Mouse (Mus musculus) testis, adult 2 months (tissue): ENCODE data around the gene Cracr2a. TPM values are rescaled to one million over a fixed set of nuclear protein-coding genes. Genes with fewer than 3 reads are reported as not detected.

Experiments used
- H3K27ac ChIP-seq: fragments of 200-500 bp; 2 replicates; pipeline ENCODE4 v1.5.1; 2012; ENCODE audit warnings: low read depth, low read length; ENCODE audit not compliant: control insufficient read depth, insufficient read depth
- H3K27me3 ChIP-seq: fragments of 200-500 bp; 2 replicates; pipeline ENCODE4 v1.6.1; 2012; ENCODE audit warnings: mild to moderate bottlenecking, low read length, moderate library complexity; ENCODE audit not compliant: control insufficient read depth, insufficient read depth
- H3K36me3 ChIP-seq: fragments of 200-500 bp; 2 replicates; pipeline ENCODE4 v1.6.1; 2012; ENCODE audit warnings: mild to moderate bottlenecking, low read length; ENCODE audit not compliant: control insufficient read depth, insufficient read depth
- H3K4me1 ChIP-seq: fragments of 200-500 bp; 2 replicates; pipeline ENCODE4 v1.6.1; 2012; ENCODE audit warnings: low read length; ENCODE audit not compliant: control insufficient read depth, insufficient read depth
- H3K4me3 ChIP-seq: fragments of 200-500 bp; 2 replicates; pipeline ENCODE4 v1.5.1; 2012; ENCODE audit warnings: low read depth, mild to moderate bottlenecking, low read length, moderate library complexity, mixed read lengths; ENCODE audit not compliant: control insufficient read depth
- CTCF ChIP-seq: fragments of 200-500 bp; IDR thresholded peaks from 2 replicates; pipeline ENCODE4 v1.5.1; 2012; ENCODE audit warnings: low read depth, mild to moderate bottlenecking, inconsistent platforms, low read length, moderate library complexity; ENCODE audit not compliant: control insufficient read depth, insufficient read depth, insufficient replicate concordance
- POLR2A ChIP-seq: fragments of 200-500 bp; IDR thresholded peaks from 2 replicates; pipeline ENCODE4 v1.6.1; 2012; ENCODE audit warnings: low read depth, mild to moderate bottlenecking, inconsistent platforms, low read length, moderate library complexity; ENCODE audit not compliant: control insufficient read depth
- polyA plus RNA-seq: library from polyadenylated mRNA; depleted of rRNA; stranded (reverse); fragments of >200 nt; gene quantifications from 2 replicates; pipeline ENCODE4 v1.2.3, GENCODE M21; 2012

The Cracr2a gene
- polyA plus RNA-seq, 1 experiment = 0.46 TPM

- H3K27ac ChIP-seq = no peak overlapping the region
- no peak overlapping the region for H3K4me3 ChIP-seq
- no peaks in the 10 kb centered on the region for H3K27me3 ChIP-seq
- H3K4me1 ChIP-seq = no peaks in the 10 kb centered on the region
- TF ChIP-seq CTCF = no peak
- no peak for TF ChIP-seq POLR2A
- H3K36me3 ChIP-seq = no peaks in the 10 kb centered on the region
Measured at GRCm38 (mm10) chr6:127530206-127530605, 30.9 kb upstream of the Cracr2a start.

- H3K27ac ChIP-seq = no peak overlapping the region
- H3K36me3 ChIP-seq = no peaks in the 10 kb centered on the region
- no peaks in the 10 kb centered on the region for H3K27me3 ChIP-seq
- no peaks in the 10 kb centered on the region for H3K4me1 ChIP-seq
- TF ChIP-seq CTCF (no peak), POLR2A (no peak)
- H3K4me3 ChIP-seq = no peak overlapping the region
Measured at GRCm38 (mm10) chr6:127531412-127532205, 29.5 kb upstream of the Cracr2a start.

DNA sequence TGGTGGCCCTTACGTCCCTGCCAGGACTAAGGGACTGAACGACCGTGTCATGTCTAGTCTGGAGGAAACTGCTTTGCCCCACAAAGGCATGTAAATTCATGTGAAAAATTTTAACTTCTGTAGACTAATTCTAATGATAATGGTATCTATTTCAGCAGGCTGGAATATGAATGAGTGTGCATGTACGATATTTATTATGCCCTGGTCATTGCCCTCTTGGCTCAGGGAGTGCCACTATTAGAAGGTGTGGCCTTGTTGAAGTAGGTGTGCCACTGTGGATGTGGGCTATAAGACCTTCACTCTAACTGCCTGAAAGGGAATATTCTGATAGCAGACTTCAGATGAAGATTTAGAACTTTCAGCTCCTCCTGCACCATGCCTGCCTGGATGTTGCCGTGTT is 28.8 kb upstream of the Cracr2a start:
- H3K4me1 ChIP-seq = no peaks in the 10 kb centered on the region
- no peaks in the 10 kb centered on the region for H3K36me3 ChIP-seq
- no peak overlapping the region for H3K27ac ChIP-seq
- no peak overlapping the region for H3K4me3 ChIP-seq
- no peaks in the 10 kb centered on the region for H3K27me3 ChIP-seq
- TF ChIP-seq CTCF (no peak), POLR2A (no peak)

DNA sequence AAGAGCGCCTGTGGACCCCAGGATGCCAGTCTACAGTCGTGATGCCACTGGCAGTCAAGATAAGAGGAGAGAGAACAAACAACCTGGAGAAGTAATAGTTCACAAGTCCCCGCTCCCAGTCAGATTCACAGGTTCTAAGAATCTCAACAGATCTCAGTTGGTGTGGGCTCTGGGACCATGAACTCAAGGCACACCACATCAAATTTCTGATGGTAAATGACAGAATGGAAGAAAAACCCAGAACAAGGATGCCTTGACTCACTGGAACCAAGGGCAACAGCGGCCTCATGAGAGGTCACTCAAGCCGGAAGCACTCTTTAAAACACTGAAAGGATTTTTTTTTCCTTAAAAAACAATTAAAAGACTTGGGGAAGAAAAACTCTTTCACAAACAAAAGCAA is 27.4 kb upstream of the Cracr2a start:
- H3K4me1 ChIP-seq = no peaks in the 10 kb centered on the region
- no peaks in the 10 kb centered on the region for H3K36me3 ChIP-seq
- H3K4me3 ChIP-seq = no peak overlapping the region
- TF ChIP-seq CTCF (no peak), POLR2A (no peak)
- no peak overlapping the region for H3K27ac ChIP-seq
- H3K27me3 ChIP-seq = no peaks in the 10 kb centered on the region

DNA sequence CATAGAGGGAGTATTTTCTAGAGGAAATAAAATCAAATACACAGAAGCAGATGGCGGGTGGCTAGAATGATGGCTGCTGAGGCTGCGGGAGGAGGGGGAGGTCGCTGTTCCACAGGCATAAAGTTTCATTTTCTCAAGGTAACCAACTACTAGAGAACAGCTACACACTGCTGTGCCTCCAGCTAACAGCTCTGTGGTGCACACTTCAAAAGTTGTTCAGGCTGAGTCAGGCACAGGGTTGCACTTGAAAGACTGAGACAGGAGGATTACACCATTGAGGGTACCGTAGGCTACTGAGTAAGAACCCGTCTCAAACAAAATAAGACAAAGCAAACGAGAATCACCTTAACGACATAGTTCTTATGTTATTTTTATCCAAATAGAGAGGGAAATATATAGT is 24.1 kb upstream of the Cracr2a start:
- no peaks in the 10 kb centered on the region for H3K27me3 ChIP-seq
- TF ChIP-seq POLR2A = no peak
- no peak for TF ChIP-seq CTCF
- no peaks in the 10 kb centered on the region for H3K36me3 ChIP-seq
- H3K4me3 ChIP-seq = no peak overlapping the region
- peaks cover 5% of the 10 kb centered on the region for H3K4me1 ChIP-seq
- H3K27ac ChIP-seq = no peak overlapping the region

- no peak for TF ChIP-seq POLR2A
- TF ChIP-seq CTCF = no peak
- H3K4me3 ChIP-seq = no peak overlapping the region
- no peaks in the 10 kb centered on the region for H3K27me3 ChIP-seq
- no peak overlapping the region for H3K27ac ChIP-seq
- H3K36me3 ChIP-seq = no peaks in the 10 kb centered on the region
- peaks cover 14% of the 10 kb centered on the region for H3K4me1 ChIP-seq
Measured at GRCm38 (mm10) chr6:127538118-127538517, 23.0 kb upstream of the Cracr2a start.

DNA sequence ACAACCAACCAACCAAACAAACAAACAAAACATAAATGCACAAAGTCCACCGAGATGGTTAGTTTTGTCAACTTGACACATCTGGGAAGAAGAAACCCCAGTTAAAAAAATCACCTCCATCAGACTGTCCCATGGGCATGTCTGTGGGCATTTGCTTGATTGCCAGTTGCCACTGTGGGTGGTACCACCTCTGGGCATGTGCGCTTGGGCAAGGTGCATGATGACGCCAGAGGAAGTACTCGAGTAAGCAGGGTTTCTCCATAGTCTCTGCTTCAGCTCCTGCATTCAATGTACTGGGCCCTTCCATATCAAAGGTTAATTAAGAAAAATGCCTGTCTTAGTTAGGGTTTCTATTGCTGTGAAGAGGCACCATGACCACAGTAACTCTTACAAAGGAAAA is 21.9 kb upstream of the Cracr2a start:
- H3K27me3 ChIP-seq = no peaks in the 10 kb centered on the region
- H3K27ac ChIP-seq = no peak overlapping the region
- H3K4me1 ChIP-seq = peaks cover 14% of the 10 kb centered on the region
- TF ChIP-seq CTCF = no peak
- no peak for TF ChIP-seq POLR2A
- no peak overlapping the region for H3K4me3 ChIP-seq
- H3K36me3 ChIP-seq = no peaks in the 10 kb centered on the region

GRCm38 (mm10) chr6:127539659-127540058 is 21.5 kb upstream of the Cracr2a start:
- Histone ChIP-seq H3K27ac (no peak overlapping the region), H3K4me1 (peaks cover 14% of the 10 kb centered on the region), H3K4me3 (no peak overlapping the region), H3K36me3 (no peaks in the 10 kb centered on the region), H3K27me3 (no peaks in the 10 kb centered on the region)
- TF ChIP-seq POLR2A = no peak
- TF ChIP-seq CTCF = no peak

- H3K27me3 ChIP-seq = no peaks in the 10 kb centered on the region
- TF ChIP-seq CTCF = no peak
- TF ChIP-seq POLR2A = no peak
- no peak overlapping the region for H3K27ac ChIP-seq
- no peaks in the 10 kb centered on the region for H3K36me3 ChIP-seq
- no peak overlapping the region for H3K4me3 ChIP-seq
- H3K4me1 ChIP-seq = peaks cover 14% of the 10 kb centered on the region
Measured at GRCm38 (mm10) chr6:127540517-127540916, 20.6 kb upstream of the Cracr2a start.
